Mouse (Mus musculus): Measurements from ENCODE around the gene Sec13. TPM values are rescaled to one million over a fixed set of nuclear protein-coding genes. Genes with fewer than 3 reads are reported as not detected.

Gene Sec13
- polyA plus RNA-seq, 1 experiment from 2014 or later: 238 TPM

DNA sequence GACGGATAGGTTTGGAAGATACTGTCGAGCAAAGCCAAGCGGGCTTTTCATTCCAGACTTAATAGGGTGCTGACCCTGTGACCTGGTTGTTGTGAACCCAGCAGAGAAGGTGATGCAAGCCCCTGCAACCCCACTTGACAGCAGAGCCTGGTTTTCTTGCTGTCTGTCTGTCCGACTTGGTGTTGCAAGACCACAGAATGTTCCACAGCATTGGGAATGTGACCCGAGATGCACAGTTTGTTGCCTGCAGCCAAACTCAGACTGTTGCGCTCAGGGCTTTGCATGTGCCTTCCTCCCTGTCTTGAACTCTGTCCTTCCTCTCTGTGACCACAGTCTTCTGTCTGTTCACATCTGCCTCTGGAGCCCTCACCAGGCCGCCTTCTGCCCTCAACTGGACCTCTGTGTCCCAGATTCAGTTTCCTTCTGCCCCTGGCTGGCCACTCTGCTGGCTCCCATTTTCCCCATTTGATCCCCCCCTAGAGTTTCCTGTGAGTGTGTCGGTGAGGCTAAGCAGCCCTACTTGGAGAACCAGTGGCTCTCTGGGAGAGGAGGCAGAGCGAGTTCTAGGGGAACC lies 60.5 kb downstream of the Sec13 start:
- no peaks in the 10 kb centered on the region for H3K27me3 ChIP-seq
- no peak overlapping the region for H3K4me3 ChIP-seq
- H3K9me3 ChIP-seq (replicated peaks): no peaks in the 10 kb centered on the region; the same call in 1 of the 2 replicates
- no peak overlapping the region for H3K27ac ChIP-seq
- H3K9ac ChIP-seq: no peak overlapping the region
- H3K4me1 ChIP-seq: no peaks in the 10 kb centered on the region
- no peaks in the 10 kb centered on the region for H3K36me3 ChIP-seq
- 80% methylated on average over 9 of the region's 9 CpGs for WGBS
- no peak overlapping the region for H3K4me2 ChIP-seq (replicated peaks)
- ATAC-seq (ENCODE audit: low FRiP score): no peak

DNA sequence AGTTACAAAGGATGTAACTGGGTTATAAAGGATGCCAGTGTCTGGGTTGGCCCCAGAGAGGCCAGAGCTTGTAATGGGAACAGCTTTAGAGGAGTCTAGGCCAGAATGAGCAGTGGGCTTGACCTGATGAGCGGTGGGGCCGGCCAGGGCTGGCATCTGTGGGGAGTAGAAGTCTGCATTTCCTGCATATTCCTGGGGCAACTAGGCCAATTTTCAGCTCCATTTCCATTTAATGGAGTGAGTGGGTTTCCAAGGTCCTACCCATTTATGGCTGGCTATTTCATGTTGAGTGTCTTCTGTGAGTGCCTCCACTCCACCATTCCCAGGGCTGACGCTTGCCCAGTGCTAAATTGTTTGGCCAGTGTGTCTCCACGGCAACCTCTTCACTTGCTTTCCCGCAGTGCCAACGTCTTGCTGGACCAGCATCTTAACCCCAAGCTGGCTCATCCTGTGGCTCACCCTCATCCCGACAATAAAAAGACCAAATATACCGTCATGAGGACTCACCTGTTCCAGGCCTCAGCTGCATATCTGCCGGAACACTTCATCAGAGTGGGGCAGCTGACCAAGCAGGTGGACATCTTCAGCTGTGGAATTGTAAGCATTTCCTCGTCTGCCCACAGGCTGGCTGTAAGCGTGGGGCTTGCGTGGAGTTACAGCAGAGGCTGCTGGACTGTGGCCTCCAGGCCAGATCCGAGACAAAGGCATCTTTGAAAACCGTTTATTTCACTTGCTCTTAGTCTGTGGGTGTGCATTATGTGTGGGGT lies 62.1 kb downstream of the Sec13 start:
- H3K27ac ChIP-seq: no peak overlapping the region
- no peaks in the 10 kb centered on the region for H3K36me3 ChIP-seq
- no peaks in the 10 kb centered on the region for H3K4me1 ChIP-seq
- WGBS: 78% methylated on average over 14 of the region's 14 CpGs
- no peak for ATAC-seq (ENCODE audit: low FRiP score)
- H3K9me3 ChIP-seq (replicated peaks): no peaks in the 10 kb centered on the region
- H3K9ac ChIP-seq: no peak overlapping the region
- H3K4me2 ChIP-seq (replicated peaks): no peak overlapping the region
- no peaks in the 10 kb centered on the region for H3K27me3 ChIP-seq
- no peak overlapping the region for H3K4me3 ChIP-seq

Small RNAs within 50 kb of the gene (microRNA-seq; reads per million reads assigned to microRNA genes)
- 0.81 reads per million for gene Mir7042

Other genes starting within 250 kb of the Sec13 start
- gene Prrt3, start 238.8 kb downstream of the Sec13 start, polyA plus RNA-seq (2016; fragmentation: Nextera tagmentation; extraction: Ambion mirVana): 2.8 and 3.7 TPM in 2 replicates
- 91.6 and 94.0 TPM in 2 replicates for gene Emc3, start 209.1 kb downstream of the Sec13 start, polyA plus RNA-seq (2016; fragmentation: Nextera tagmentation; extraction: Ambion mirVana)
- gene Fancd2, start 209.1 kb downstream of the Sec13 start, polyA plus RNA-seq (2016; fragmentation: Nextera tagmentation; extraction: Ambion mirVana): 8.8 and 10.4 TPM in 2 replicates
- 0.22 and 0.27 TPM in 2 replicates for gene Fancd2os, start 140.0 kb downstream of the Sec13 start, polyA plus RNA-seq (2016; fragmentation: Nextera tagmentation; extraction: Ambion mirVana)
- gene Brk1, start 136.0 kb downstream of the Sec13 start, polyA plus RNA-seq (2016; fragmentation: Nextera tagmentation; extraction: Ambion mirVana): 201 and 207 TPM in 2 replicates
- gene Vhl, start 116.8 kb downstream of the Sec13 start, polyA plus RNA-seq (2016; fragmentation: Nextera tagmentation; extraction: Ambion mirVana): 62.7 and 63.1 TPM in 2 replicates
- 3.2 and 3.4 TPM in 2 replicates for gene Irak2, start 102.3 kb downstream of the Sec13 start, polyA plus RNA-seq (2016; fragmentation: Nextera tagmentation; extraction: Ambion mirVana)
- gene Tatdn2, start 43.7 kb downstream of the Sec13 start, polyA plus RNA-seq (2016; fragmentation: Nextera tagmentation; extraction: Ambion mirVana): 0.81 and 1.0 TPM in 2 replicates
- 0.49 and 0.99 TPM in 2 replicates for gene Ghrl, start 20.9 kb downstream of the Sec13 start, polyA plus RNA-seq (2016; fragmentation: Nextera tagmentation; extraction: Ambion mirVana)

All from hindbrain, embryonic 12.5 days (tissue).